Mouse (Mus musculus) embryonic facial prominence, embryonic 11.5 days (tissue): ENCODE measurements around the gene Thap4. TPM values are rescaled to one million over a fixed set of nuclear protein-coding genes. Genes with fewer than 3 reads are reported as not detected.

Experiments used
- ATAC-seq: fragments of 200-750 bp; cut with Nextera tagmentation; replicated peaks from 2 replicates; pipeline ENCODE4 v1.8.0; 2017; ENCODE audit warnings: low read depth; ENCODE audit not compliant: insufficient number of reproducible peaks, low FRiP score, low TSS enrichment
- DNase-seq: peaks from one replicate; pipeline ENCODE4 v3.0.0-alpha.2; 2015; ENCODE audit warnings: low spot score
- H3K27ac ChIP-seq: fragments of 300-500 bp; sonication (generic); replicated peaks from 2 replicates; pipeline ENCODE4 v1.5.1; 2014; ENCODE audit warnings: mild to moderate bottlenecking, low read depth, low read length, control low read depth
- H3K27me3 ChIP-seq: fragments of 300-500 bp; sonication (generic); 2 replicates; pipeline ENCODE4 v1.6.1; 2014; ENCODE audit warnings: mild to moderate bottlenecking, low read length, moderate library complexity, mixed read lengths; ENCODE audit not compliant: control insufficient read depth, insufficient read depth
- H3K36me3 ChIP-seq: fragments of 300-500 bp; sonication (generic); replicated peaks from 2 replicates; pipeline ENCODE4 v1.6.1; 2014; ENCODE audit warnings: low read depth, mild to moderate bottlenecking, low read length, moderate library complexity, mixed read lengths; ENCODE audit not compliant: control insufficient read depth, insufficient read depth
- H3K4me1 ChIP-seq: fragments of 300-500 bp; sonication (generic); 2 replicates; pipeline ENCODE4 v1.6.1; 2014; ENCODE audit warnings: low read length, mixed read lengths; ENCODE audit not compliant: control insufficient read depth, insufficient read depth
- H3K4me2 ChIP-seq: fragments of 300-500 bp; sonication (generic); 2 replicates; pipeline ENCODE4 v1.6.1; 2014; ENCODE audit warnings: low read depth, mild to moderate bottlenecking, control low read depth, low read length, moderate library complexity
- H3K4me3 ChIP-seq: fragments of 300-500 bp; sonication (generic); 2 replicates; pipeline ENCODE4 v1.5.1; 2014; ENCODE audit warnings: low read depth, low read length, control low read depth
- H3K9ac ChIP-seq: fragments of 300-500 bp; sonication (generic); replicated peaks from 2 replicates; pipeline ENCODE4 v1.6.1; 2014; ENCODE audit warnings: mild to moderate bottlenecking, control low read depth, low read length
- H3K9me3 ChIP-seq: fragments of 300-500 bp; sonication (generic); replicated peaks from 2 replicates; pipeline ENCODE4 v1.6.1; 2016; ENCODE audit warnings: mild to moderate bottlenecking, low read length, inconsistent platforms, mixed read lengths; ENCODE audit not compliant: control insufficient read depth
- WGBS: fragments of 180-500 bp; shearing (Covaris S2); extraction: QIAGEN DNeasy Blood & Tissue Kit; methylation state at CpG from one replicate; pipeline ENCODE4 v1.1.7; 2014; 5-methylcytosine and 5-hydroxymethylcytosine counted together
- polyA plus RNA-seq: library from polyadenylated mRNA; unstranded; fragments of >200 nt; fragmentation: Nextera tagmentation; extraction: Ambion mirVana; gene quantifications from 2 replicates; pipeline ENCODE4 v1.2.1, GENCODE M21; 2014

Gene Thap4
- polyA plus RNA-seq, 1 experiment from 2014 or later = 45.3 TPM

- WGBS = 53% methylated on average over 3 of the region's 3 CpGs
- Histone ChIP-seq H3K9me3 (no peaks in the 10 kb centered on the region), H3K4me1 (no peaks in the 10 kb centered on the region), H3K4me2 (no peak overlapping the region), H3K27me3 (no peaks in the 10 kb centered on the region), H3K27ac (no peak overlapping the region), H3K4me3 (no peak overlapping the region), H3K36me3 (no peaks in the 10 kb centered on the region), H3K9ac (no peak overlapping the region)
- DNase-seq (no peak), ATAC-seq (no peak)
Measured at GRCm38 (mm10) chr1:93697317-93697716, 57.3 kb downstream of the Thap4 start.

- Histone ChIP-seq H3K36me3 (no peaks in the 10 kb centered on the region), H3K9ac (no peak overlapping the region), H3K27ac (no peak overlapping the region), H3K27me3 (no peaks in the 10 kb centered on the region), H3K4me1 (no peaks in the 10 kb centered on the region), H3K4me2 (no peak overlapping the region), H3K9me3 (no peaks in the 10 kb centered on the region), H3K4me3 (no peak overlapping the region)
- 82% methylated on average over 6 of the region's 6 CpGs for whole genome bisulfite sequencing
- no peak for DNase-seq
- no peak for ATAC-seq
Measured at GRCm38 (mm10) chr1:93694966-93695365, 59.7 kb downstream of the Thap4 start.

- no peaks in the 10 kb centered on the region for H3K36me3 ChIP-seq
- 90% methylated on average over 10 of the region's 10 CpGs for WGBS
- H3K9ac ChIP-seq = no peak overlapping the region
- no peaks in the 10 kb centered on the region for H3K4me1 ChIP-seq
- H3K27me3 ChIP-seq = no peaks in the 10 kb centered on the region
- DNase-seq (no peak), ATAC-seq (no peak)
- no peaks in the 10 kb centered on the region for H3K9me3 ChIP-seq
- no peak overlapping the region for H3K4me2 ChIP-seq
- no peak overlapping the region for H3K27ac ChIP-seq
- H3K4me3 ChIP-seq = no peak overlapping the region
Measured at GRCm38 (mm10) chr1:93693943-93694342, 60.7 kb downstream of the Thap4 start.

- DNase-seq (no peak), ATAC-seq (no peak)
- H3K9ac ChIP-seq = no peak overlapping the region
- H3K27ac ChIP-seq = no peak overlapping the region
- H3K4me2 ChIP-seq = no peak overlapping the region
- WGBS = 87% methylated on average over 3 of the region's 3 CpGs
- H3K4me1 ChIP-seq = no peaks in the 10 kb centered on the region
- H3K4me3 ChIP-seq = no peak overlapping the region
- H3K9me3 ChIP-seq = no peaks in the 10 kb centered on the region
- H3K36me3 ChIP-seq = no peaks in the 10 kb centered on the region
- H3K27me3 ChIP-seq = no peaks in the 10 kb centered on the region
Measured at GRCm38 (mm10) chr1:93693502-93693901, 61.2 kb downstream of the Thap4 start.

- H3K27me3 ChIP-seq = no peaks in the 10 kb centered on the region
- no peak overlapping the region for H3K27ac ChIP-seq
- DNase-seq (no peak), ATAC-seq (no peak)
- no peaks in the 10 kb centered on the region for H3K36me3 ChIP-seq
- H3K9ac ChIP-seq = no peak overlapping the region
- H3K4me1 ChIP-seq = no peaks in the 10 kb centered on the region
- WGBS = 92% methylated on average over 9 of the region's 9 CpGs
- H3K9me3 ChIP-seq = no peaks in the 10 kb centered on the region
- H3K4me2 ChIP-seq = no peak overlapping the region
- no peak overlapping the region for H3K4me3 ChIP-seq
Measured at GRCm38 (mm10) chr1:93692773-93693172, 61.9 kb downstream of the Thap4 start.

- Histone ChIP-seq H3K4me2 (no peak overlapping the region), H3K27ac (no peak overlapping the region), H3K36me3 (no peaks in the 10 kb centered on the region), H3K27me3 (peaks cover 3% of the 10 kb centered on the region; the same call in 1 of the 2 replicates), H3K9me3 (no peaks in the 10 kb centered on the region), H3K4me1 (no peaks in the 10 kb centered on the region), H3K9ac (no peak overlapping the region), H3K4me3 (no peak overlapping the region)
- DNase-seq = no peak
- ATAC-seq = no peak
- 78% methylated on average over 10 of the region's 10 CpGs for WGBS
Measured at GRCm38 (mm10) chr1:93691786-93692357, 62.8 kb downstream of the Thap4 start.

GRCm38 (mm10) chr1:93691106-93691505 is 63.6 kb downstream of the Thap4 start:
- Histone ChIP-seq H3K9ac (no peak overlapping the region), H3K36me3 (no peaks in the 10 kb centered on the region), H3K4me3 (no peak overlapping the region), H3K4me2 (no peak overlapping the region), H3K9me3 (no peaks in the 10 kb centered on the region), H3K4me1 (no peaks in the 10 kb centered on the region), H3K27me3 (peaks cover 5% of the 10 kb centered on the region; the same call in 1 of the 2 replicates), H3K27ac (no peak overlapping the region)
- DNase-seq (no peak), ATAC-seq (no peak)
- 90% methylated on average over 8 of the region's 8 CpGs for WGBS

- no peak for DNase-seq
- ATAC-seq = no peak
- Histone ChIP-seq H3K9ac (no peak overlapping the region), H3K4me3 (no peak overlapping the region), H3K4me2 (no peak overlapping the region), H3K27me3 (peaks cover 5% of the 10 kb centered on the region), H3K36me3 (no peaks in the 10 kb centered on the region), H3K27ac (no peak overlapping the region), H3K9me3 (no peaks in the 10 kb centered on the region), H3K4me1 (no peaks in the 10 kb centered on the region)
- 89% methylated on average over 7 of the region's 7 CpGs for WGBS
Measured at GRCm38 (mm10) chr1:93689901-93690496, 64.7 kb downstream of the Thap4 start.
